In the genomic region with DNA sequence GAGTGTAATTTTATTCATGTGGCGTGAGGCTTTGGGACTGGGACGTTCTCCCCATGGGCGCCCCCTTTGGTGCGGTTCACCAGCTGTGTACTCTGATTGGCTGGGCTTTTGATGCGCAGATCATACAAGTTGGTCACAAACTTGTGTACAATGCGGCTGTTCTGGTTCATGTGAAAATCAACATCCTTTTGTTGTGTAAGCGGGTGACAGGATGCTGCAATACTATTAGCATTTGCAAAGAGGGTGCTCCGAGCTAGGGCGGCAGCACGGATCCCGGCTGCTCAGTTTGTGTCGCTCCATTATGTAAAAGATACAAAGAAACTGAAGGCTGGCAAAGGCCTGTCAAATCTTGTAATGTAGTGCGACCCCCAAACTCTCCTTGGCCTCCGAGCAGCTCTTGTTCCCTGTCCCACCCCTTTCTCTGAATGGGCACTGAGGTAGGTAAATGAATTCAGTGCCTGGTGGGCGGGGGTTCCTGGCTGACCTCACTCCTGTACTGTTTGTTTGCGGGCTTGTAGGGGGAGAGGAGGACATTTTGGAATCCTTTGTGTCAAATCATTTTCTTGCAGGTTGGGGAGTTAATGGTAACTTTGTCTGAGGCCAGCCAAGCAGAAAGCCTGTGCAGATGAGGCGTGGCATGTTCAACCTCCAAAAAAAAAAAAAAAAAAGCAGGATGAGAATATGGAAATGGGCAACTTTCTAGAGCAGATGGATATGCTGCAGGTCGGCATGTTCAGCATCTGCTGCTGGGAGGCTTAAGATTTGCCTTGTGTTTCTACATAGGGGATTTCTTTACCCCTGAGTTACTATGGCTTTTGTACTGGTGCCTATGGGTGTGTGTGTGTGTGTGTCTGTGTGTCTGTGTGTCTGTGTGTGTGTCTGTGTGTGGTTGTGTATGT, we compare ENCODE assay signal across 8 mouse cellular contexts.
DNase-seq lines count a peak whose midpoint lies in the region; ATAC-seq and TF ChIP-seq lines count a peak whose summit lies in the region.

No protein-coding gene starts in this region.

- intact Hi-C loops in gastrocnemius, adult 2 months (cut with DNase I): no loop called here

- no peaks in the 10 kb centered on the region for H3K9me3 ChIP-seq in kidney, embryonic 16.5 days (ENCODE audit: low read length)
- no peaks in the 10 kb centered on the region for H3K9me3 ChIP-seq in limb, embryonic 12.5 days
- H3K9me3 ChIP-seq in neural tube, embryonic 12.5 days: no peaks in the 10 kb centered on the region

- H3K4me1 ChIP-seq in kidney, embryonic 16.5 days (ENCODE audit: insufficient read depth, low read length): peaks cover 10% of the 10 kb centered on the region
- H3K4me1 ChIP-seq in limb, embryonic 12.5 days (replicated peaks): peaks cover 11% of the 10 kb centered on the region
- peaks cover 14% of the 10 kb centered on the region for H3K4me1 ChIP-seq in neural tube, embryonic 12.5 days

- peak overlapping the region; percentile 59 for H3K4me2 ChIP-seq in kidney, embryonic 16.5 days (replicated peaks; ENCODE audit: low read depth, low read length)
- H3K4me2 ChIP-seq in limb, embryonic 12.5 days: peak overlapping the region; percentile 48
- peak overlapping the region; percentile 51 for H3K4me2 ChIP-seq in neural tube, embryonic 12.5 days (replicated peaks)

- peak overlapping the region; percentile 39 for H3K9ac ChIP-seq in kidney, embryonic 16.5 days (replicated peaks; ENCODE audit: low read length)
- 0 out of 2 replicates have a peak overlapping the region, but pooled peaks have one; percentile 18 for H3K9ac ChIP-seq in limb, embryonic 12.5 days (replicated peaks)
- no peak overlapping the region for H3K9ac ChIP-seq in neural tube, embryonic 12.5 days

- DNase-seq in kidney, adult 18-20 months: no peak
- DNase-seq in brain, embryonic 14.5 days (ENCODE audit: low read depth): peak; percentile 95
- DNase-seq in gastrocnemius, postnatal 10 days: no peak
- no peak for DNase-seq in gastrocnemius, adult 2 months

- 0 out of 2 replicates have a peak overlapping the region, but pooled peaks have one; percentile 6 for H3K27ac ChIP-seq in kidney, embryonic 16.5 days (ENCODE audit: low read length)
- H3K27ac ChIP-seq in limb, embryonic 12.5 days: no peak overlapping the region
- no peak overlapping the region for H3K27ac ChIP-seq in neural tube, embryonic 12.5 days
- H3K27ac ChIP-seq in gastrocnemius, adult 2 months: no peak overlapping the region

- TF ChIP-seq CTCF in brain, embryonic 14.5 days (IDR thresholded peaks at IDR 0.05; ENCODE audit: borderline replicate concordance, extremely low read depth, insufficient read depth, insufficient read length): peak; percentile 17; the same call in 1 of the 2 replicates
- TF ChIP-seq CTCF in gastrocnemius, adult 2 months (IDR thresholded peaks at IDR 0.05): no peak

- H3K4me3 ChIP-seq in kidney, embryonic 16.5 days (ENCODE audit: low read length): peak overlapping the region; percentile 31
- peak overlapping the region; percentile 19 for H3K4me3 ChIP-seq in limb, embryonic 12.5 days (replicated peaks)
- no peak overlapping the region for H3K4me3 ChIP-seq in neural tube, embryonic 12.5 days
- no peak overlapping the region for H3K4me3 ChIP-seq in gastrocnemius, adult 2 months

- ATAC-seq in kidney, embryonic 16.5 days (ENCODE audit: low FRiP score, low TSS enrichment): peak; percentile 62; the same call in 1 of the 2 replicates
- ATAC-seq in hematopoietic stem cell, adult 5-6 weeks (replicated peaks in 1 of 2; ENCODE audit: insufficient read depth in 1 of 2, low FRiP score in 2 of 2, low TSS enrichment in 1 of 2, low read depth in 1 of 2, poor library complexity in 2 of 2, severe bottlenecking in 2 of 2): 0 out of 4 replicates have a peak, but pooled peaks have one; percentile 18 to 27
- ATAC-seq in limb, embryonic 12.5 days (ENCODE audit: insufficient number of reproducible peaks, insufficient read depth, low FRiP score, low TSS enrichment, low read depth): peak; percentile 56; the same call in 1 of the 2 replicates
- ATAC-seq in neural tube, embryonic 12.5 days (ENCODE audit: low FRiP score, low read depth): peak; percentile 90

- H3K36me3 ChIP-seq in kidney, embryonic 16.5 days (ENCODE audit: insufficient read depth, low read length): no peaks in the 10 kb centered on the region
- no peaks in the 10 kb centered on the region for H3K36me3 ChIP-seq in limb, embryonic 12.5 days
- H3K36me3 ChIP-seq in neural tube, embryonic 12.5 days: no peaks in the 10 kb centered on the region

- no peaks in the 10 kb centered on the region for H3K27me3 ChIP-seq in kidney, embryonic 16.5 days (ENCODE audit: insufficient read depth, low read length)
- H3K27me3 ChIP-seq in limb, embryonic 12.5 days: no peaks in the 10 kb centered on the region
- H3K27me3 ChIP-seq in neural tube, embryonic 12.5 days (replicated peaks): peaks cover 80% of the 10 kb centered on the region

- TF ChIP-seq POLR2A in brain, embryonic 14.5 days (IDR thresholded peaks at IDR 0.05; ENCODE audit: borderline replicate concordance, extremely low read depth, insufficient read depth, insufficient read length, poor library complexity, severe bottlenecking): no peak

- WGBS in kidney, embryonic 16.5 days: 11% methylated on average over 18 of the region's 18 CpGs
- 20% methylated on average over 18 of the region's 18 CpGs for WGBS in limb, embryonic 12.5 days
- whole genome bisulfite sequencing in neural tube, embryonic 12.5 days: 4% methylated on average over 18 of the region's 18 CpGs

Comparison
In these comparisons a context has a peak if more than half of its experiments do, and no peak if none do; other contexts are left out.
1. ATAC-seq: peak in every context shown above with its lines; median percentile 90 in neural tube, embryonic 12.5 days; 62 in kidney, embryonic 16.5 days; 56 in limb, embryonic 12.5 days; 22 in hematopoietic stem cell, adult 5-6 weeks.
2. H3K4me3 ChIP-seq: peak in kidney, embryonic 16.5 days (single experiment) and limb, embryonic 12.5 days (single experiment); none in neural tube, embryonic 12.5 days (single experiment) and gastrocnemius, adult 2 months (single experiment).
3. Peak in every context shown above with its lines, with median percentiles within 50 percentile points of each other: H3K4me2 ChIP-seq.